Mouse (Mus musculus): ENCODE results near the gene Ush1g. TPM values are rescaled to one million over a fixed set of nuclear protein-coding genes. Genes with fewer than 3 reads are reported as not detected.

Ush1g gene
- polyA plus RNA-seq, 1 experiment: not detected

DNA sequence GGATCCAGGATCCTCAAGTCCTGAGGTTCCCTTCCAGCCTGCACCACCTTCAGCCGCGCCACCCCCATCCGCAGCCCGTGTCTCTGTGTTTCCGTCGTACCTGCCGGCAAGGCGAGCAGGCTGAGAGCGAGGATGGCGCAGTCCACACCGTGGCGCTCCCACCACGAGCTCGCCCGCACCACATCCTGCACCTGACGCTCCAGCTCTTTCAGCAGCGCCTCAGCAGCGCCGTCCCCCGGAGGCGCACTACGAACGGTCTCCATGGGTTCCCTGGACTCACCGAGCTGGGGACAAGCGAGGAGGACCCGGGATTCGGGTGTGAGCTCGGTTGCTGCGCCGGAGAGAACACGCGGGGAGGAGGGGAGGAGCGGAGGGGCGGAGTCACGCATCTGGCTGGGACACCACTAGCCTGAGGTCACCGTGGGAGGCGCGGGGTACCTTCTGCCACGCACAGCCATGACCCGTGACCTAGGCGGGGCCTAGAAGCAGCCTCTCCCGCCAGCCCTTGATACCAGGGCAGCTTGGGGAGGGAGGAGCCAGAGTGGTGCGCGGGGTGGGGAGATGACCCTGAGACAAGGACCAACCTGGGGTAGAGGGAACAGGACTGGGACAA, 24.5 kb downstream of the Ush1g start, which contains the start of gene Fads6:
Fads6 (minus strand) TSS at position 450 of the 613 bp plus-strand sequence.
- H3K4me3 ChIP-seq (ENCODE audit: insufficient read depth, low read depth, low read length): peak within 1 kb of the TSS; percentile 55
- TF ChIP-seq CTCF (IDR thresholded peaks at IDR 0.05; ENCODE audit: insufficient read depth, low read depth, low read length): peak; percentile 11; the same call in 1 of the 2 replicates
- TF ChIP-seq POLR2A (IDR thresholded peaks at IDR 0.05; ENCODE audit: insufficient read depth, low read depth, low read length): peak; percentile 31; the same call in 1 of the 2 replicates
- under 1% methylated on average over 43 of the region's 44 CpGs for WGBS
- peak within 1 kb of the TSS; percentile 1; the same call in 1 of the 2 replicates for H3K27ac ChIP-seq (ENCODE audit: insufficient read depth, low read depth, low read length)
- peaks cover 13% of the 10 kb centered on the region; the same call in 1 of the 2 replicates for H3K4me1 ChIP-seq (ENCODE audit: control insufficient read depth, insufficient read depth, low read length)

DNA sequence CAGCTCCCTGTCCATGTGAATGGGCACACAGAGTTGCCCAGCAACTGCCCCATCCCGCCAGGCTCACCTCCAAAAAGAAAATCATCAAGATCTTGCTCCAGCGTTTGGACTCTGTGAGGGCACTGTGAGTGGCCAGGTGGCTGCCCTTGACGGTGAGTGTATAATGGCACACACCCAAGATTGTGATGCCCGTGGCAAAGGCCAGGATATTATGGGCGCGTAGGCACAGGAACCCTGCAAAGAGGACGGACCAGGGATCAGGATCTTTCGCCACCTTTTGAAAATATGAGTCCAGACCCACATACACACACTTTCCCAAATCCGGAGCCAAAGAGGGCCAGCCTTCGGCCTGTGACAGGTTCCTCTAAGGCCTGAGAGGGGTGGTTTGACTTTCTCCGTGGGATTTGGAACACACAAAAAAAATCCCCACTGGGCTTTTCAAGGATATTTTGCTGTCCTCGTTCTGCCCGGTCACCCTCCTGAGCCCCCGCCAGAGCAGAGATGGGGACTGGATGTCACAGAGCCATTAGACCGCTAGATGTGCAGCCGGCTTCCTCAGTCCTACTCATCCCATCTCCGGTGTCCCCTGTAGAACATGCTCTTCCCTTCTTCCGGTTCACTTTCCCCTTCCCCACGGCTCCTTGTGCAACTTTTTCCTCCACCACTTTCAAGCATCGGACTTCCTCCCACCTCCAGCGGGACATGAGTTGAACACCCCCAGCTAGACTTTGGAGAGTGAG, 25.2 kb downstream of the Ush1g start:
- Histone ChIP-seq H3K27ac (ENCODE audit: insufficient read depth, low read depth, low read length) (peak overlapping the region; percentile 1; the same call in 1 of the 2 replicates), H3K4me1 (ENCODE audit: control insufficient read depth, insufficient read depth, low read length) (peaks cover 16% of the 10 kb centered on the region; the same call in 1 of the 2 replicates), H3K4me3 (ENCODE audit: insufficient read depth, low read depth, low read length) (peak overlapping the region; percentile 55)
- 51% methylated on average over 21 of the region's 21 CpGs for WGBS
- TF ChIP-seq CTCF (IDR thresholded peaks at IDR 0.05; ENCODE audit: insufficient read depth, low read depth, low read length) (no peak), POLR2A (IDR thresholded peaks at IDR 0.05; ENCODE audit: insufficient read depth, low read depth, low read length) (no peak)

DNA sequence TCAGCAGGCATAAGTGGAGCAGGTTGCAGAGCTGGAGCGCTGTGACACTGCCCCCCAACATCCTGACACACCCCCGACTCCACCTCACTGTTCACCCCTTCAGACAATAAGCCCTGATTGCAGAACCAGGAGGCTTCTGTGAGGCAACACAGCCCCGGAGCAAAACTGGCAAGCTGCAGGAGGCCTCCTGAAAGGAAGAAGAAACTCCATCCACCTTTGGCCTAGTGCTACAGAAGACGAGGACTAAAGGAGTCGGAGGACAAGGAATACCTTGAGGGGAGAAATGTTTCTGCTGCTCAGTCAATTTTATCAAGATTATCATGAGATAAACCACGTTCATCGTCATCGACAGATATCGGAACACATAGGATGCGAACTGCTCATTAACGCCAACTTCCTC, 25.9 kb downstream of the Ush1g start:
- Histone ChIP-seq H3K4me3 (ENCODE audit: insufficient read depth, low read depth, low read length) (0 out of 2 replicates have a peak overlapping the region, but pooled peaks have one; percentile 55), H3K27ac (ENCODE audit: insufficient read depth, low read depth, low read length) (no peak overlapping the region), H3K4me1 (ENCODE audit: control insufficient read depth, insufficient read depth, low read length) (peaks cover 16% of the 10 kb centered on the region; the same call in 1 of the 2 replicates)
- TF ChIP-seq CTCF (IDR thresholded peaks at IDR 0.05; ENCODE audit: insufficient read depth, low read depth, low read length) (no peak), POLR2A (IDR thresholded peaks at IDR 0.05; ENCODE audit: insufficient read depth, low read depth, low read length) (no peak)
- 90% methylated on average over 11 of the region's 11 CpGs for WGBS

DNA sequence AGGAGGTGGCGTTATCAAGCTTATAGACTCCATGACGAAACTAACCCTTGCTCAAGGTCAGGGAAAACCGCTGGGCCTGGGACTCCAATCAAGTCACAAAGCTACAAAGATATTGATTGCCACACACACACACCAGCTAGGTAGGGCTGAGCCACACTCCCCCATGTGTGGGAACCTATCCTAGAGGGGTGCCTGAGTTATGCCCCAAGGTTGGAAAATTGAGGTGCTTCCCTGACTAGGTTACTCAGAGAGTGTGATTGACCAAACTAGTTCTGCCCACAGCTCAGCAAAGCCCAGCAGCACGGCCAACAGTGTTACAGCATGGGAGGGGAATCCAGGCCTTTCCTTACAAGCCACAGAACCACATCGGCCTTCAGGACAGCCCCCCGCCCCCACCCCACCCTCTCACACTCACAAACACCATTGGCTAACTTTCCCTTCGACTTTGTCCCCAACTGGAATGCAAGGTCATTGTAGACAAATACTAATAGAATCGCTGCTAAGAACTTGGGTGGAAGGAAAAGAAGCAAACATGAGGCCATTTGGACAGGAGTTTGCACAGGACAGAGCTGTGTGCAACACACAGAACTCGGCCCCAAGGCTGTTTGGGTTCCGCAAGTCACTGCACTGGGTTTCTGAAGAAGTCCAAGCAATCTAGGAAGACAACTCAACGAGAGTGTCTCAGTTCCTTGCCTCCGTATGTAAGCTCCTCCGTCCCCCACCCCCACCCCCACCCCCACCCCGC, 29.0 kb downstream of the Ush1g start:
- Histone ChIP-seq H3K4me1 (ENCODE audit: control insufficient read depth, insufficient read depth, low read length) (peaks cover 25% of the 10 kb centered on the region), H3K27ac (ENCODE audit: insufficient read depth, low read depth, low read length) (no peak overlapping the region), H3K4me3 (ENCODE audit: insufficient read depth, low read depth, low read length) (no peak overlapping the region)
- WGBS: 77% methylated on average over 14 of the region's 14 CpGs
- TF ChIP-seq CTCF (IDR thresholded peaks at IDR 0.05; ENCODE audit: insufficient read depth, low read depth, low read length) (no peak), POLR2A (IDR thresholded peaks at IDR 0.05; ENCODE audit: insufficient read depth, low read depth, low read length) (no peak)

DNA sequence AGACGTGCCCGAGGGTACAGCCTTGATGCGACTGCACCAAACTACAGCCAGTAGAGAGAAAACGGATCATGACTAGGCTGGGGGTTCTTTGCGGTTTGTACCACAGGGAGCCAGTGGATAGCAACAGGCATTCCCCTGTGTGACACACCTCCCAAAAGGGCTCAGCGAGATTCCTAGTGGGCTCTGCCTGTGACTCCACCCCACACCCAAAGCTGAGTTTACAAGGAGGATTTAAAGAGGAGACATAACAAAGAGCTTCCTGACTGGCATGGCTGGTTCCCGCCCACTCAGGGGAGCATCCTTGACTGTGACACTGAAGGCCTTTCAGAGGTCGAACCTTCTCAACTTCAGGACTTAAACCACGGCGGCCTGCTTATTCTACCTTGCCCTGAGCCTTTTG, 30.3 kb downstream of the Ush1g start:
- no peak overlapping the region for H3K4me3 ChIP-seq (ENCODE audit: insufficient read depth, low read depth, low read length)
- H3K4me1 ChIP-seq (ENCODE audit: control insufficient read depth, insufficient read depth, low read length): peaks cover 21% of the 10 kb centered on the region
- H3K27ac ChIP-seq (ENCODE audit: insufficient read depth, low read depth, low read length): no peak overlapping the region
- TF ChIP-seq CTCF (IDR thresholded peaks at IDR 0.05; ENCODE audit: insufficient read depth, low read depth, low read length) (no peak), POLR2A (IDR thresholded peaks at IDR 0.05; ENCODE audit: insufficient read depth, low read depth, low read length) (no peak)
- WGBS: 86% methylated on average over 10 of the region's 10 CpGs

DNA sequence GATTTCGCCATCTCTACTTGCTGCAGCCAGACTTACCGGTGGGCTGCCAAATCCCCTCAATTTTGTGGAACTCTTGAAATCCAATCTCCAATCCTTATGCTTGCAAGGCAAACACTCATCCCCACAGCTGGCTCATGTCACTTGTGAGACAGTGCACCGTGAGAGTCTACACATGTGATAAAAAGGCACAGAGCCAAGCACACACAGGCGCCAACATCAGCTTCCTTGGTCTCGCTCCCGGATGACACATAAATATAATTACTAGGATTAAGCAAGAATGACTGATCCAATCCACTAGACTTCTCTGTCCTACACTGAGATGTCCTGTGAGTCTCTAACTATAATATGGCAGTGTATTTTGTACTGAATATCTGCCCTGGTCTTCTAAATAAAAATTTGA, 30.9 kb downstream of the Ush1g start:
- TF ChIP-seq CTCF (IDR thresholded peaks at IDR 0.05; ENCODE audit: insufficient read depth, low read depth, low read length) (no peak), POLR2A (IDR thresholded peaks at IDR 0.05; ENCODE audit: insufficient read depth, low read depth, low read length) (no peak)
- H3K27ac ChIP-seq (ENCODE audit: insufficient read depth, low read depth, low read length): peak overlapping the region; percentile 41; the same call in 1 of the 2 replicates
- H3K4me1 ChIP-seq (ENCODE audit: control insufficient read depth, insufficient read depth, low read length): peaks cover 23% of the 10 kb centered on the region

DNA sequence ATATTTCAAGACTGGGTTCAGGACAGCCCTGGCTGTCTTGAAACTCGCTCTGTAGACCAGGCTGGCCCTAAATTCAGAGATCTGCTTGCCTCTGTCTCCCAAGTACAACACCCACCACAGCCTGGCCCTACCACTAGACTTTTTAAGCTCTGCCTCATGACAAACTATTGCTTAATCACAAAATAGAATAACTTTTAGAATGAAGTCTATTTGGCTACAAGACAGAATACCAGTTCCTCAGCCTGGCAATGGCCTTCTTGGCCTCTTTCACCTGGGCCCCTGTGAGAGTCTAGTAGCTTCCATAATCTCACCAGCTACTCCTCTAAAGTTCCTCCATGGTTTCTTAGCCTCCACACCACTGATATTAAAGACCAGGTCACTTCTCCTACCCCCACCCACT, 31.5 kb downstream of the Ush1g start:
- no peak overlapping the region for H3K4me3 ChIP-seq (ENCODE audit: insufficient read depth, low read depth, low read length)
- 88% methylated on average over 1 of the region's 1 CpGs for WGBS
- TF ChIP-seq POLR2A (IDR thresholded peaks at IDR 0.05; ENCODE audit: insufficient read depth, low read depth, low read length): no peak
- TF ChIP-seq CTCF (IDR thresholded peaks at IDR 0.05; ENCODE audit: insufficient read depth, low read depth, low read length): no peak
- H3K4me1 ChIP-seq (ENCODE audit: control insufficient read depth, insufficient read depth, low read length): peaks cover 24% of the 10 kb centered on the region
- H3K27ac ChIP-seq (ENCODE audit: insufficient read depth, low read depth, low read length): peak overlapping the region; percentile 41; the same call in 1 of the 2 replicates

More for the DNA sequence above, 30.9 kb downstream of the Ush1g start:
- 39% methylated on average over 6 of the region's 6 CpGs for WGBS
- no peak overlapping the region for H3K4me3 ChIP-seq (ENCODE audit: insufficient read depth, low read depth, low read length)

DNA sequence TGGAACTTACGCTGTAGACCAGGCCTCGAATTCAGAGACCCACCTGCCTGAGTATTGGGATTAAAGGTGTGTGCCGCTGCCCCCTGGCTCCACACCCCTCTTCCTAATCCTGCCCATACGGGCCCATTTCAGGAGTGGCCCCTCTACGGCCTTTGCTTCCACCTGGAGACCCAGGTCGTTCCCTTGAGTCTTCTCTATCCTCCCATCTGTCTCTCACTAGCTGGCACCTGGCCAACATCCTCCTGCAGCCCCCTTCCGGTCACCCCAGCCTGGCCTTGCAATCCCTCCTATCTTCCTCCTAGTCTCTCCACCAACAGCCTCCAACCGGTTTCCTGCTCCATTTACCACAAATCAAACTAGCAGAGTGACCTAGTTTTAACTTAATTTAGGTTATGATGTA, 32.0 kb downstream of the Ush1g start:
- H3K4me1 ChIP-seq (ENCODE audit: control insufficient read depth, insufficient read depth, low read length): peaks cover 24% of the 10 kb centered on the region
- H3K4me3 ChIP-seq (ENCODE audit: insufficient read depth, low read depth, low read length): no peak overlapping the region
- TF ChIP-seq POLR2A (IDR thresholded peaks at IDR 0.05; ENCODE audit: insufficient read depth, low read depth, low read length): no peak
- TF ChIP-seq CTCF (IDR thresholded peaks at IDR 0.05; ENCODE audit: insufficient read depth, low read depth, low read length): no peak
- H3K27ac ChIP-seq (ENCODE audit: insufficient read depth, low read depth, low read length): no peak overlapping the region
- WGBS: 79% methylated on average over 8 of the region's 8 CpGs

Measured in olfactory bulb, adult 2 months (tissue).